Mouse (Mus musculus) G1E (cell line): ENCODE results near the gene Gm1604a. TPM values are rescaled to one million over a fixed set of nuclear protein-coding genes. Genes with fewer than 3 reads are reported as not detected.
"Not testable (repeated sequence)": the region's sequence is repeated elsewhere in the genome, so short reads cannot be mapped to it uniquely, and the experiment has no call there.

ENCODE experiments used
- ATAC-seq: 2 replicates; pipeline ENCODE4 v1.8.0; 2016; ENCODE audit warnings: mild to moderate bottlenecking; ENCODE audit not compliant: insufficient number of reproducible peaks, poor library complexity, low FRiP score, severe bottlenecking; ENCODE audit errors: extremely low read depth
- DNase-seq: peaks from one replicate; pipeline ENCODE4 v3.0.0; 2012; ENCODE audit warnings: low spot score
- H3K27me3 ChIP-seq: 2 replicates; pipeline ENCODE4 v1.6.1; 2012; ENCODE audit warnings: mild to moderate bottlenecking, low read length, inconsistent platforms; ENCODE audit not compliant: insufficient read depth
- H3K36me3 ChIP-seq: replicated peaks from 2 replicates; pipeline ENCODE3; 2012; ENCODE audit warnings: mild to moderate bottlenecking, inconsistent platforms
- H3K4me1 ChIP-seq: 2 replicates; pipeline ENCODE4 v1.6.1; 2012; ENCODE audit warnings: low read depth, low read length, inconsistent platforms, mixed read lengths; ENCODE audit not compliant: insufficient read depth
- H3K4me3 ChIP-seq: 2 replicates; pipeline ENCODE4 v1.5.1; 2012; ENCODE audit warnings: low read depth, mild to moderate bottlenecking, inconsistent platforms, low read length, moderate library complexity, mixed read lengths
- H3K9me3 ChIP-seq: replicated peaks from 2 replicates; pipeline ENCODE4 v1.6.1; 2012; ENCODE audit warnings: inconsistent platforms
- polyA plus RNA-seq: library from polyadenylated mRNA; stranded (reverse); fragments of >175 nt; gene quantifications from 2 replicates; pipeline ENCODE4 v1.2.3, GENCODE M21; 2012
- total RNA-seq, 2 experiments: library from RNA; stranded (forward) in 1 of 2; stranded (reverse) in 1 of 2; fragments of 200-1000 nt in 1 of 2; fragments of >200 nt in 1 of 2; fragmentation: Nextera tagmentation in 1 of 2; gene quantifications; 2 replicates each; pipeline ENCODE4 v1.2.3; 2014 to 2017

The Gm1604a gene
- total and polyA plus RNA-seq, 3 experiments: not detected

GRCm38 (mm10) chr17:7126475-7126874 is 101.1 kb downstream of the Gm1604a start:
- ATAC-seq, DNase-seq: not testable (repeated sequence)

GRCm38 (mm10) chr17:7134002-7134401 is 108.6 kb downstream of the Gm1604a start:
- not testable (repeated sequence) for H3K9me3 ChIP-seq, H3K4me1 ChIP-seq, ATAC-seq, DNase-seq, H3K36me3 ChIP-seq, H3K27me3 ChIP-seq, H3K4me3 ChIP-seq

More at GRCm38 (mm10) chr17:7126475-7126874, 101.1 kb downstream of the Gm1604a start:
- not testable (repeated sequence) for H3K36me3 ChIP-seq, H3K9me3 ChIP-seq, H3K27me3 ChIP-seq, H3K4me3 ChIP-seq, H3K4me1 ChIP-seq

GRCm38 (mm10) chr17:7135277-7135676 is 109.9 kb downstream of the Gm1604a start:
- H3K27me3 ChIP-seq: not testable (repeated sequence)

More at GRCm38 (mm10) chr17:7135277-7135676, 109.9 kb downstream of the Gm1604a start:
- H3K4me3 ChIP-seq, ATAC-seq, DNase-seq, H3K36me3 ChIP-seq, H3K9me3 ChIP-seq, H3K4me1 ChIP-seq: not testable (repeated sequence)

Other genes with a start within 250 kb of the Gm1604a start
- gene Ezr, start 242.8 kb upstream of the Gm1604a start, total RNA-seq (2014; fragmentation: Nextera tagmentation): 48.3 and 56.8 TPM in 2 replicates
- gene Ezr, start 242.8 kb upstream of the Gm1604a start, total RNA-seq (2017): 84.3 and 99.9 TPM in 2 replicates
- gene Ezr, start 242.8 kb upstream of the Gm1604a start, polyA plus RNA-seq: 315 and 330 TPM in 2 replicates
- gene Rsph3b, start 76.9 kb upstream of the Gm1604a start, total RNA-seq (2014; fragmentation: Nextera tagmentation): 23.3 and 29.7 TPM in 2 replicates
- 17.3 and 23.2 TPM in 2 replicates for gene Rsph3b, start 76.9 kb upstream of the Gm1604a start, total RNA-seq (2017)
- gene Rsph3b, start 76.9 kb upstream of the Gm1604a start, polyA plus RNA-seq: 21.7 and 22.6 TPM in 2 replicates
- gene Tagap1, start 64.4 kb upstream of the Gm1604a start, total RNA-seq (2014; fragmentation: Nextera tagmentation): 13.9 and 16.9 TPM in 2 replicates
- 17.9 and 21.9 TPM in 2 replicates for gene Tagap1, start 64.4 kb upstream of the Gm1604a start, total RNA-seq (2017)
- 3.7 and 4.9 TPM in 2 replicates for gene Tagap1, start 64.4 kb upstream of the Gm1604a start, polyA plus RNA-seq
- 96.6 and 106 TPM in 2 replicates for gene Rnaset2b, start 54.9 kb upstream of the Gm1604a start, total RNA-seq (2014; fragmentation: Nextera tagmentation)
- gene Rnaset2b, start 54.9 kb upstream of the Gm1604a start, total RNA-seq (2017): 105 and 150 TPM in 2 replicates
- gene Rnaset2b, start 54.9 kb upstream of the Gm1604a start, polyA plus RNA-seq: 3.6 and 88.1 TPM in 2 replicates
- not detected in 2 replicates for gene Gm49721, start 46.7 kb upstream of the Gm1604a start, total RNA-seq (2014; fragmentation: Nextera tagmentation)
- 0.05 and 0.23 TPM in 2 replicates for gene Gm49721, start 46.7 kb upstream of the Gm1604a start, total RNA-seq (2017)
- gene Gm49721, start 46.7 kb upstream of the Gm1604a start, polyA plus RNA-seq: not detected in 2 replicates
- gene Rps6ka2, start 144.5 kb downstream of the Gm1604a start, total RNA-seq (2014; fragmentation: Nextera tagmentation): not detected in 2 replicates
- 0.06 and 0.22 TPM in 2 replicates for gene Rps6ka2, start 144.5 kb downstream of the Gm1604a start, total RNA-seq (2017)
- not detected in 2 replicates for gene Rps6ka2, start 144.5 kb downstream of the Gm1604a start, polyA plus RNA-seq